Mouse (Mus musculus) cortical plate, adult 2 months (tissue): ENCODE measurements around the gene Tnrc6c.
A peak's percentile ranks its signal among the peaks of the same experiment; 100 is the strongest.

ENCODE experiments used
- CTCF ChIP-seq: fragments of 200-500 bp; IDR thresholded peaks from 2 replicates; pipeline ENCODE4 v1.5.1; 2011; ENCODE audit warnings: mild to moderate bottlenecking, control low read depth, low read length; ENCODE audit not compliant: insufficient read depth; ENCODE audit errors: extremely low read depth
- POLR2A ChIP-seq: fragments of 200-500 bp; IDR thresholded peaks from 2 replicates; pipeline ENCODE4 v1.6.1; 2011; ENCODE audit warnings: mild to moderate bottlenecking, low read length, control low read depth; ENCODE audit not compliant: insufficient read depth; ENCODE audit errors: extremely low read depth

DNA sequence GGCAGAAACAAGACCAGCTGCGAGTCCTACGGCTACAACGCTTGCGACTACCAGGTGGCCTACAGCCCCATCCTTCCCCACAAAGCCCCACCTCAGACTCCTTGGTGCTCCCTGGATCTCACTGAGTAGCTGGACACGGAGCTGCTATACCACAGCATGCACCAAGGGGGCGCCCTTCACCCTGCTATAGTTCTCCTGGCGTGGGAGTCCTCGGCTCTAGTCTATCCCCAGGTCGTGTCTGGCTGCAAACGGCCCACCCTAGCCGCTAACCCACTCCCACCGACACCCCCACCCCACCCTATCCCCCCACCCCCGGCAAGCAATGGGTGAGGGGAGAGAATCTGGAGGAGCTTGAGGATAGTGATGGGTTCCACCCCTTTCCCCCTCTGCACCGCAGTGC, 136.2 kb downstream of the Tnrc6c start:
- peak; percentile 74 for TF ChIP-seq CTCF
- no peak for TF ChIP-seq POLR2A
